In the genomic region with DNA sequence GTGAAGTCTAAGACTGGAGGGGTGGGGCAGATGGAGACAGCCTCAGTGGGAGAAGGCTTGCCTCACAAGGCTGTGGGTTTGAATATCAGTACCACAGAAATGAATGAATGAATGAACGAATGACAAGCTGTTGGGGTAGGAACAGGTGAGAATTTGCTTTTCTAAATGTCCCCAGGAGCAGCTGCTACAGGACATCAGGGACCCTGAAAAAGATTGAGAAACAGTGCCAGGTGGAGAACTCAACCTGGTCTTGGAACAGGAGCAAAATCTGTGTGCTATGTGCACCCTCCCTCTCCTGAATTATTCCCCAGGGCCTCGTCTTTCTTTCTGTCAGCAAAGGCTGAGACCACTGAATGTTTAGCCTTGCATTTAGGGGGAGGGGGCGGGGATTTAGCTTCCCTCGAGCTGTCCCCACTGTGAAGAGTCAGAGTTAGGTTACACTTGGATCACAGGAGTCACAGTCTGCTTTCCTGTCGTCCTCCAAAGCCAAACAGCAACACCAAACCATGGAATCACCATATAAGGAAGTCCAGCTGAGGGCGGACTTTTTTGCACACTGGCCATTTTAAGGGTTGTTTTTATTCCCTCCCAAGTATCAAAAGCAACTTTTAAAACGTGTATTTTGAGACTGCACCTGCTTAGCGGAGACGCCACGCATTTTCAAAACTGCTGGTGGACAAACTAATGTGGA, we compare ENCODE assay signal across 12 mouse cellular contexts. TPM values are rescaled to one million over a fixed set of nuclear protein-coding genes. Genes with fewer than 3 reads are reported as not detected.
DNase-seq lines count a peak whose midpoint lies in the region; ATAC-seq and TF ChIP-seq lines count a peak whose summit lies in the region.
"Had no signal": no experiment of that assay in that cellular context is flagged by ENCODE, and none has a peak within 500 bp of the region (broad histone marks: within the 10 kb centered on the region; RNA-seq: fewer than 3 reads in every experiment).

A gene (plus strand): TSS at position 641 of the 691 bp plus-strand sequence.

- peaks cover 2% of the 10 kb centered on the region for H3K4me1 ChIP-seq in lung, embryonic 14.5 days (ENCODE audit: insufficient read depth)
- peaks cover 21% of the 10 kb centered on the region; the same call in 1 of the 2 replicates for H3K4me1 ChIP-seq in hindbrain, embryonic 14.5 days (replicated peaks; ENCODE audit: control insufficient read depth, insufficient read depth, low read length)
- 0 out of 2 replicates have a peak, but pooled peaks cover 14% of the 10 kb centered on the region for H3K4me1 ChIP-seq in midbrain, postnatal 0 days (ENCODE audit: insufficient read depth, low read length)

- DNase-seq in lung, embryonic 14.5 days, result peak; percentile 34
- no peak for DNase-seq in lung, postnatal 25 days (ENCODE audit: low spot score)
- DNase-seq in embryo, embryonic 11 days, result peak; percentile 67
- DNase-seq in hindbrain, embryonic 14.5 days (ENCODE audit: low spot score), result no peak
- DNase-seq in midbrain, postnatal 0 days (ENCODE audit: low spot score), result no peak
- DNase-seq in frontal cortex, postnatal 10 days (ENCODE audit: low spot score in 2 of 2), result no peak
- DNase-seq in kidney, postnatal 14 days, result no peak
- DNase-seq in lung, postnatal 4 days, result no peak
- DNase-seq: cerebellum, adult 11 months; right cerebral cortex, postnatal 25 days; thymus, postnatal 36 days had no signal

- no peaks in the 10 kb centered on the region for H3K9me3 ChIP-seq in lung, embryonic 14.5 days (ENCODE audit: low read depth, low read length)
- H3K9me3 ChIP-seq in hindbrain, embryonic 14.5 days (ENCODE audit: control insufficient read depth, low read length), result no peaks in the 10 kb centered on the region
- no peaks in the 10 kb centered on the region for H3K9me3 ChIP-seq in midbrain, postnatal 0 days (ENCODE audit: low read length)

- no peak within 1 kb of the TSS for H3K4me2 ChIP-seq in lung, embryonic 14.5 days
- H3K4me2 ChIP-seq in hindbrain, embryonic 14.5 days (replicated peaks), result peak within 1 kb of the TSS; percentile 50
- H3K4me2 ChIP-seq in midbrain, postnatal 0 days (ENCODE audit: low read depth, low read length, poor library complexity, severe bottlenecking), result peak within 1 kb of the TSS; percentile 67; the same call in 1 of the 2 replicates

- no peak for TF ChIP-seq CTCF in lung, embryonic 14.5 days (IDR thresholded peaks at IDR 0.05; ENCODE audit: low read depth)
- no peak for TF ChIP-seq CTCF in midbrain, postnatal 0 days (IDR thresholded peaks at IDR 0.05)

- WGBS in lung, embryonic 14.5 days, result 23% methylated on average over 10 of the region's 10 CpGs
- WGBS in hindbrain, embryonic 14.5 days, result 23% methylated on average over 10 of the region's 10 CpGs
- 30% methylated on average over 10 of the region's 10 CpGs for WGBS in midbrain, postnatal 0 days

- no peak within 1 kb of the TSS for H3K9ac ChIP-seq in lung, embryonic 14.5 days
- 0 out of 2 replicates have a peak within 1 kb of the TSS, but pooled peaks have one; percentile 3 for H3K9ac ChIP-seq in hindbrain, embryonic 14.5 days
- 0 out of 2 replicates have a peak within 1 kb of the TSS, but pooled peaks have one; percentile 1 for H3K9ac ChIP-seq in midbrain, postnatal 0 days (replicated peaks; ENCODE audit: low read length, poor library complexity, severe bottlenecking)

- no peak within 1 kb of the TSS for H3K4me3 ChIP-seq in lung, embryonic 14.5 days (ENCODE audit: low read depth, low read length)
- no peak within 1 kb of the TSS; the same call in 1 of the 2 replicates for H3K4me3 ChIP-seq in hindbrain, embryonic 14.5 days (replicated peaks; ENCODE audit: low read length)
- H3K4me3 ChIP-seq in midbrain, postnatal 0 days (ENCODE audit: low read depth, low read length), result no peak within 1 kb of the TSS

- peaks cover 41% of the 10 kb centered on the region for H3K27me3 ChIP-seq in lung, embryonic 14.5 days (ENCODE audit: insufficient read depth, low read length)
- H3K27me3 ChIP-seq in hindbrain, embryonic 14.5 days (ENCODE audit: control insufficient read depth, insufficient read depth, low read length), result peaks cover 6% of the 10 kb centered on the region
- H3K27me3 ChIP-seq in midbrain, postnatal 0 days (ENCODE audit: insufficient read depth, low read length), result 0 out of 2 replicates have a peak, but pooled peaks cover 3% of the 10 kb centered on the region

- no peaks in the 10 kb centered on the region for H3K36me3 ChIP-seq in lung, embryonic 14.5 days (ENCODE audit: insufficient read depth)
- no peaks in the 10 kb centered on the region for H3K36me3 ChIP-seq in hindbrain, embryonic 14.5 days (replicated peaks; ENCODE audit: control insufficient read depth, insufficient read depth)
- H3K36me3 ChIP-seq in midbrain, postnatal 0 days (ENCODE audit: insufficient read depth, low read length), result no peaks in the 10 kb centered on the region

- H3K27ac ChIP-seq in lung, embryonic 14.5 days (ENCODE audit: low read depth), result no peak within 1 kb of the TSS
- H3K27ac ChIP-seq in hindbrain, embryonic 14.5 days, result peak within 1 kb of the TSS; percentile 64
- peak within 1 kb of the TSS; percentile 80 for H3K27ac ChIP-seq in midbrain, postnatal 0 days (ENCODE audit: low read depth, low read length)

- ATAC-seq in lung, embryonic 14.5 days (ENCODE audit: insufficient read depth), result no peak
- no peak for ATAC-seq in hindbrain, embryonic 14.5 days (ENCODE audit: low FRiP score)
- ATAC-seq in midbrain, postnatal 0 days (ENCODE audit: low FRiP score), result no peak
- ATAC-seq: intestine, postnatal 0 days had no signal

RNA-seq across cellular contexts. Expression of the gene that starts here (rescaled TPM):
- polyA plus RNA-seq in lung, embryonic 14.5 days (2014; fragmentation: Nextera tagmentation; extraction: Ambion mirVana), result 0.24 and 0.25 TPM in 2 replicates
- 28.8 and 33.2 TPM in 2 replicates for polyA plus RNA-seq in hindbrain, embryonic 14.5 days (2014; fragmentation: Nextera tagmentation; extraction: Ambion mirVana)
- 7.5 and 13.4 TPM in 2 replicates for total RNA-seq in midbrain, postnatal 0 days (2014; rRNA removed)
- polyA plus RNA-seq in midbrain, postnatal 0 days (2015; fragmentation: Nextera tagmentation; extraction: Ambion mirVana), result 7.1 and 8.2 TPM in 2 replicates

Comparison
In these comparisons a context has a peak if more than half of its experiments do, and no peak if none do; other contexts are left out.
1. Peak in DNase-seq in lung, embryonic 14.5 days; RNA of the gene not detected or under 1 TPM.